In genomic region chr12:41097406-41097805, GRCm38 (mm10) we compare ENCODE assay signal across 10 mouse cellular contexts.
DNase-seq lines count a peak whose midpoint lies in the region; ATAC-seq and TF ChIP-seq lines count a peak whose summit lies in the region.
"Had no signal": no experiment of that assay in that cellular context is flagged by ENCODE, and none has a peak within 500 bp of the region (broad histone marks: within the 10 kb centered on the region; RNA-seq: fewer than 3 reads in every experiment).

No protein-coding gene starts in this region.

- H3K36me3 ChIP-seq in heart, adult 2 months (ENCODE audit: control insufficient read depth, insufficient read depth, low read length) = no peaks in the 10 kb centered on the region
- H3K36me3 ChIP-seq in heart, embryonic 10.5 days = no peaks in the 10 kb centered on the region
- no peaks in the 10 kb centered on the region for H3K36me3 ChIP-seq in forebrain, postnatal 0 days (ENCODE audit: insufficient read depth)
- H3K36me3 ChIP-seq in liver, embryonic 15.5 days (replicated peaks) = no peaks in the 10 kb centered on the region
- no peaks in the 10 kb centered on the region for H3K36me3 ChIP-seq in stomach, postnatal 0 days (ENCODE audit: control insufficient read depth, insufficient read depth, low read length)
- H3K36me3 ChIP-seq: embryonic facial prominence, embryonic 15.5 days had no signal

- H3K27me3 ChIP-seq in heart, adult 2 months (ENCODE audit: control insufficient read depth, insufficient read depth, low read length) = no peaks in the 10 kb centered on the region
- no peaks in the 10 kb centered on the region for H3K27me3 ChIP-seq in heart, embryonic 10.5 days (ENCODE audit: insufficient read depth, poor library complexity, severe bottlenecking)
- H3K27me3 ChIP-seq in forebrain, postnatal 0 days (ENCODE audit: insufficient read depth, low read length) = no peaks in the 10 kb centered on the region
- no peaks in the 10 kb centered on the region for H3K27me3 ChIP-seq in liver, embryonic 15.5 days
- H3K27me3 ChIP-seq in stomach, postnatal 0 days (ENCODE audit: control insufficient read depth, insufficient read depth, low read length) = no peaks in the 10 kb centered on the region
- H3K27me3 ChIP-seq: embryonic facial prominence, embryonic 15.5 days; megakaryocyte, embryonic 14.5 days had no signal

- no peak overlapping the region for H3K27ac ChIP-seq in heart, adult 2 months
- no peak overlapping the region for H3K27ac ChIP-seq in heart, embryonic 10.5 days
- H3K27ac ChIP-seq in forebrain, postnatal 0 days (ENCODE audit: low read depth, low read length) = no peak overlapping the region
- no peak overlapping the region for H3K27ac ChIP-seq in liver, embryonic 15.5 days (replicated peaks)
- H3K27ac ChIP-seq in stomach, postnatal 0 days (replicated peaks) = no peak overlapping the region
- H3K27ac ChIP-seq: embryonic facial prominence, embryonic 15.5 days had no signal

- H3K4me3 ChIP-seq in heart, adult 2 months = no peak overlapping the region
- H3K4me3 ChIP-seq in heart, embryonic 10.5 days = no peak overlapping the region
- no peak overlapping the region for H3K4me3 ChIP-seq in forebrain, postnatal 0 days (ENCODE audit: low read depth, low read length)
- no peak overlapping the region for H3K4me3 ChIP-seq in liver, embryonic 15.5 days (replicated peaks)
- H3K4me3 ChIP-seq in stomach, postnatal 0 days (ENCODE audit: low read depth, low read length) = no peak overlapping the region
- H3K4me3 ChIP-seq: embryonic facial prominence, embryonic 15.5 days; megakaryocyte, embryonic 14.5 days had no signal

- TF ChIP-seq EP300 in heart, adult 2 months (IDR thresholded peaks at IDR 0.05; ENCODE audit: insufficient read depth, low read depth, low read length) = no peak
- TF ChIP-seq EP300 in stomach, postnatal 0 days (optimal IDR thresholded peaks at IDR 0.05) = no peak

- peak; percentile 9 to 34 for DNase-seq in heart, adult 2 months
- no peak for DNase-seq in heart, embryonic 10.5 days (ENCODE audit: low spot score)
- DNase-seq in A20 (ENCODE audit: low read depth, low spot score) (peak; percentile 74), WW6 (ENCODE audit: low read depth, low spot score) (peak; percentile 34)
- DNase-seq in forebrain, postnatal 0 days = no peak
- peak; percentile 62 for DNase-seq in stomach, postnatal 0 days (ENCODE audit: low spot score)
- DNase-seq in layer of hippocampus, adult 9-10 months (ENCODE audit: low spot score) = no peak

- no peaks in the 10 kb centered on the region for H3K9me3 ChIP-seq in heart, embryonic 10.5 days
- H3K9me3 ChIP-seq in forebrain, postnatal 0 days (ENCODE audit: low read length) = no peaks in the 10 kb centered on the region
- no peaks in the 10 kb centered on the region for H3K9me3 ChIP-seq in liver, embryonic 15.5 days (replicated peaks)
- H3K9me3 ChIP-seq in stomach, postnatal 0 days (ENCODE audit: control insufficient read depth, low read length) = no peaks in the 10 kb centered on the region
- H3K9me3 ChIP-seq: embryonic facial prominence, embryonic 15.5 days had no signal

- intact Hi-C loops in heart, adult 2 months (cut with DNase I) = loop anchor here (1.0 kb wide), 1 partner anchor 260 kb away; no protein-coding TSS in a partner anchor

- TF ChIP-seq POLR2A in heart, adult 2 months (IDR thresholded peaks at IDR 0.05; ENCODE audit: insufficient read depth, low read depth, low read length) = no peak

- no peak overlapping the region for H3K9ac ChIP-seq in heart, adult 2 months (ENCODE audit: low read depth, low read length)
- no peak overlapping the region for H3K9ac ChIP-seq in forebrain, postnatal 0 days
- H3K9ac ChIP-seq in liver, embryonic 15.5 days = no peak overlapping the region
- no peak overlapping the region for H3K9ac ChIP-seq in stomach, postnatal 0 days (ENCODE audit: low read length)
- H3K9ac ChIP-seq: embryonic facial prominence, embryonic 15.5 days had no signal

- no peaks in the 10 kb centered on the region for H3K4me1 ChIP-seq in heart, adult 2 months (ENCODE audit: control insufficient read depth, insufficient read depth, low read length)
- no peaks in the 10 kb centered on the region for H3K4me1 ChIP-seq in heart, embryonic 10.5 days
- H3K4me1 ChIP-seq in forebrain, postnatal 0 days (ENCODE audit: insufficient read depth) = no peaks in the 10 kb centered on the region
- 0 out of 2 replicates have a peak, but pooled peaks cover 4% of the 10 kb centered on the region for H3K4me1 ChIP-seq in liver, embryonic 15.5 days (replicated peaks)
- no peaks in the 10 kb centered on the region for H3K4me1 ChIP-seq in stomach, postnatal 0 days (replicated peaks; ENCODE audit: control insufficient read depth, insufficient read depth)
- H3K4me1 ChIP-seq: embryonic facial prominence, embryonic 15.5 days had no signal

- H3K79me2 ChIP-seq in heart, adult 2 months (replicated peaks; ENCODE audit: control insufficient read depth, insufficient read depth, low read length) = no peaks in the 10 kb centered on the region

- H3K4me2 ChIP-seq in forebrain, postnatal 0 days (ENCODE audit: low read depth) = no peak overlapping the region
- no peak overlapping the region for H3K4me2 ChIP-seq in liver, embryonic 15.5 days
- no peak overlapping the region for H3K4me2 ChIP-seq in stomach, postnatal 0 days (replicated peaks; ENCODE audit: low read depth)
- H3K4me2 ChIP-seq: embryonic facial prominence, embryonic 15.5 days had no signal

- WGBS in heart, adult 2 months = 35% methylated on average over 5 of the region's 5 CpGs
- 42% methylated on average over 5 of the region's 5 CpGs for WGBS in heart, embryonic 10.5 days
- 51% methylated on average over 5 of the region's 5 CpGs for WGBS in forebrain, postnatal 0 days
- 35% methylated on average over 5 of the region's 5 CpGs for WGBS in liver, embryonic 15.5 days (ENCODE audit: insufficient replicate concordance)
- WGBS in stomach, postnatal 0 days = 50% methylated on average over 5 of the region's 5 CpGs

- TF ChIP-seq CTCF in heart, adult 2 months (IDR thresholded peaks at IDR 0.05) = peak; percentile 74
- peak; percentile 30; the same call in 1 of the 2 replicates for TF ChIP-seq CTCF in forebrain, postnatal 0 days (IDR thresholded peaks at IDR 0.05; ENCODE audit: low read depth)
- TF ChIP-seq CTCF in stomach, postnatal 0 days (IDR thresholded peaks at IDR 0.05; ENCODE audit: low read depth) = peak; percentile 79

- ATAC-seq in forebrain, postnatal 0 days = no peak
- ATAC-seq in liver, embryonic 15.5 days (ENCODE audit: insufficient read depth) = peak; percentile 73; the same call in 1 of the 2 replicates
- ATAC-seq in stomach, postnatal 0 days (ENCODE audit: low FRiP score, low TSS enrichment) = no peak

Comparison
In these comparisons a context has a peak if more than half of its experiments do, and no peak if none do; other contexts are left out.
1. DNase-seq: peak in heart, adult 2 months (2 of 2), A20 (single experiment), WW6 (single experiment) and stomach, postnatal 0 days (single experiment); none in heart, embryonic 10.5 days (single experiment), forebrain, postnatal 0 days (single experiment) and layer of hippocampus, adult 9-10 months (single experiment).
2. Peak in every context shown above with its lines, with median percentiles within 50 percentile points of each other: CTCF ChIP-seq.